Mouse (Mus musculus) midbrain, embryonic 13.5 days (tissue): ENCODE measurements around the gene Naip6. TPM values are rescaled to one million over a fixed set of nuclear protein-coding genes. Genes with fewer than 3 reads are reported as not detected.
"Not testable (repeated sequence)": the region's sequence is repeated elsewhere in the genome, so short reads cannot be mapped to it uniquely, and the experiment has no call there.

Source experiments
- ATAC-seq: fragments of 200-750 bp; cut with Nextera tagmentation; 2 replicates; pipeline ENCODE4 v1.8.0; 2017; ENCODE audit warnings: mild to moderate bottlenecking, moderate TSS enrichment, moderate library complexity
- H3K27ac ChIP-seq: fragments of 300-500 bp; sonication (generic); 2 replicates; pipeline ENCODE4 v1.5.1; 2015; ENCODE audit warnings: inconsistent platforms, mild to moderate bottlenecking, moderate library complexity
- H3K27me3 ChIP-seq: fragments of 300-500 bp; sonication (generic); 2 replicates; pipeline ENCODE4 v1.6.1; 2015; ENCODE audit warnings: mild to moderate bottlenecking, inconsistent platforms
- H3K36me3 ChIP-seq: fragments of 300-500 bp; sonication (generic); 2 replicates; pipeline ENCODE4 v1.6.1; 2015; ENCODE audit warnings: mild to moderate bottlenecking, inconsistent platforms
- H3K4me1 ChIP-seq: fragments of 300-500 bp; sonication (generic); replicated peaks from 2 replicates; pipeline ENCODE4 v1.6.1; 2015; ENCODE audit warnings: inconsistent platforms
- H3K4me2 ChIP-seq: fragments of 300-500 bp; sonication (generic); replicated peaks from 2 replicates; pipeline ENCODE4 v1.6.1; 2015; ENCODE audit warnings: moderate library complexity, mild to moderate bottlenecking, inconsistent platforms
- H3K4me3 ChIP-seq: fragments of 300-500 bp; sonication (generic); replicated peaks from 2 replicates; pipeline ENCODE4 v1.5.1; 2015; ENCODE audit warnings: mild to moderate bottlenecking, inconsistent platforms
- H3K9ac ChIP-seq: fragments of 300-500 bp; sonication (generic); replicated peaks from 2 replicates; pipeline ENCODE4 v1.6.1; 2015; ENCODE audit warnings: mild to moderate bottlenecking, inconsistent platforms
- H3K9me3 ChIP-seq: fragments of 300-500 bp; sonication (generic); 2 replicates; pipeline ENCODE4 v1.6.1; 2016; ENCODE audit warnings: mild to moderate bottlenecking, inconsistent platforms
- WGBS: fragments of 180-500 bp; shearing (Covaris S2); methylation state at CpG from one replicate; pipeline ENCODE4 v1.1.7; 2015; 5-methylcytosine and 5-hydroxymethylcytosine counted together
- polyA plus RNA-seq: library from polyadenylated mRNA; unstranded; fragments of >200 nt; fragmentation: Nextera tagmentation; extraction: Ambion mirVana; gene quantifications from 2 replicates; pipeline ENCODE4 v1.2.1, GENCODE M21; 2015

Gene Naip6
- polyA plus RNA-seq: 0.04 TPM in 1 of 2 replicates, not detected in the other

- ATAC-seq: not testable (repeated sequence)
Observed at GRCm38 (mm10) chr13:100317256-100317893, at the start of gene Naip6. Gene Naip6 (minus strand): TSS chr13:100317674.

GRCm38 (mm10) chr13:100352315-100352714 lies 34.8 kb upstream of the Naip6 start:
- H3K9ac ChIP-seq, H3K36me3 ChIP-seq, H3K27ac ChIP-seq, ATAC-seq, H3K27me3 ChIP-seq, H3K4me2 ChIP-seq, H3K4me3 ChIP-seq, H3K9me3 ChIP-seq, H3K4me1 ChIP-seq: not testable (repeated sequence)
- WGBS: 89% methylated on average over 2 of the region's 2 CpGs

More at GRCm38 (mm10) chr13:100317256-100317893, at the start of gene Naip6:
- H3K4me1 ChIP-seq, H3K27ac ChIP-seq, H3K4me3 ChIP-seq, H3K4me2 ChIP-seq, H3K36me3 ChIP-seq, H3K9ac ChIP-seq, H3K9me3 ChIP-seq, H3K27me3 ChIP-seq: not testable (repeated sequence)
- 78% methylated on average over 5 of the region's 6 CpGs for WGBS

- WGBS: 59% methylated on average over 1 of the region's 2 CpGs
- H3K27me3 ChIP-seq, H3K4me2 ChIP-seq, H3K9ac ChIP-seq, H3K27ac ChIP-seq, H3K36me3 ChIP-seq, H3K9me3 ChIP-seq, H3K4me1 ChIP-seq, H3K4me3 ChIP-seq, ATAC-seq: not testable (repeated sequence)
Observed at GRCm38 (mm10) chr13:100349510-100350173, 32.2 kb upstream of the Naip6 start.

GRCm38 (mm10) chr13:100341822-100342221 lies 24.3 kb upstream of the Naip6 start:
- no peak for ATAC-seq
- Histone ChIP-seq H3K4me2 (no peak overlapping the region), H3K4me1 (no peaks in the 10 kb centered on the region), H3K27me3 (no peaks in the 10 kb centered on the region), H3K36me3 (no peaks in the 10 kb centered on the region), H3K27ac (no peak overlapping the region), H3K4me3 (no peak overlapping the region), H3K9ac (no peak overlapping the region), H3K9me3 (no peaks in the 10 kb centered on the region)
- 81% methylated on average over 2 of the region's 2 CpGs for WGBS

- H3K27me3 ChIP-seq: not testable (repeated sequence)
- 63% methylated on average over 5 of the region's 5 CpGs for WGBS
Observed at GRCm38 (mm10) chr13:100331728-100332127, 14.3 kb upstream of the Naip6 start.

GRCm38 (mm10) chr13:100328899-100329298 lies 11.4 kb upstream of the Naip6 start:
- not testable (repeated sequence) for H3K27ac ChIP-seq, H3K27me3 ChIP-seq, H3K36me3 ChIP-seq, H3K4me1 ChIP-seq, ATAC-seq, H3K4me2 ChIP-seq, H3K9me3 ChIP-seq, H3K4me3 ChIP-seq, H3K9ac ChIP-seq
- 29% methylated on average over 1 of the region's 1 CpGs for WGBS

More at GRCm38 (mm10) chr13:100331728-100332127, 14.3 kb upstream of the Naip6 start:
- H3K27ac ChIP-seq, H3K4me2 ChIP-seq, ATAC-seq, H3K4me3 ChIP-seq, H3K4me1 ChIP-seq, H3K36me3 ChIP-seq, H3K9me3 ChIP-seq, H3K9ac ChIP-seq: not testable (repeated sequence)

GRCm38 (mm10) chr13:100328029-100328428 lies 10.6 kb upstream of the Naip6 start:
- H3K4me1 ChIP-seq, H3K36me3 ChIP-seq, H3K9me3 ChIP-seq, H3K4me2 ChIP-seq, H3K4me3 ChIP-seq, ATAC-seq, H3K9ac ChIP-seq, H3K27me3 ChIP-seq, H3K27ac ChIP-seq: not testable (repeated sequence)
- WGBS: 83% methylated on average over 2 of the region's 2 CpGs

GRCm38 (mm10) chr13:100322266-100322837 lies 4.9 kb upstream of the Naip6 start:
- H3K27me3 ChIP-seq, H3K9me3 ChIP-seq, ATAC-seq, H3K36me3 ChIP-seq, H3K4me2 ChIP-seq, H3K27ac ChIP-seq, H3K4me3 ChIP-seq, H3K9ac ChIP-seq, H3K4me1 ChIP-seq: not testable (repeated sequence)
- WGBS: 94% methylated on average over 3 of the region's 3 CpGs

GRCm38 (mm10) chr13:100284611-100285010 lies 32.9 kb downstream of the Naip6 start:
- no peaks in the 10 kb centered on the region for H3K27me3 ChIP-seq

GRCm38 (mm10) chr13:100271474-100272132 lies 45.9 kb downstream of the Naip6 start:
- not testable (repeated sequence) for H3K4me3 ChIP-seq, H3K27me3 ChIP-seq, H3K9me3 ChIP-seq, H3K36me3 ChIP-seq, H3K27ac ChIP-seq, H3K9ac ChIP-seq, ATAC-seq, H3K4me2 ChIP-seq, H3K4me1 ChIP-seq
- WGBS: no CpG with 5 or more reads among the region's 1 CpGs

More at GRCm38 (mm10) chr13:100284611-100285010, 32.9 kb downstream of the Naip6 start:
- no peak for ATAC-seq
- 94% methylated on average over 1 of the region's 1 CpGs for WGBS
- no peak overlapping the region for H3K9ac ChIP-seq
- H3K9me3 ChIP-seq: no peaks in the 10 kb centered on the region
- H3K36me3 ChIP-seq: no peaks in the 10 kb centered on the region
- no peaks in the 10 kb centered on the region for H3K4me1 ChIP-seq
- H3K4me3 ChIP-seq: no peak overlapping the region
- no peak overlapping the region for H3K27ac ChIP-seq
- H3K4me2 ChIP-seq: no peak overlapping the region

GRCm38 (mm10) chr13:100256996-100257395 lies 60.5 kb downstream of the Naip6 start:
- H3K27ac ChIP-seq, H3K4me1 ChIP-seq, H3K36me3 ChIP-seq, H3K4me2 ChIP-seq, H3K9ac ChIP-seq, H3K4me3 ChIP-seq, H3K27me3 ChIP-seq, H3K9me3 ChIP-seq, ATAC-seq: not testable (repeated sequence)
- 82% methylated on average over 2 of the region's 2 CpGs for WGBS

GRCm38 (mm10) chr13:100255925-100256324 lies 61.5 kb downstream of the Naip6 start:
- H3K9ac ChIP-seq, H3K4me1 ChIP-seq, H3K27ac ChIP-seq, H3K9me3 ChIP-seq, H3K36me3 ChIP-seq, H3K27me3 ChIP-seq, H3K4me2 ChIP-seq, H3K4me3 ChIP-seq, ATAC-seq: not testable (repeated sequence)
- 91% methylated on average over 6 of the region's 6 CpGs for WGBS
